Mouse (Mus musculus): ENCODE measurements around the gene Sema7a. TPM values are rescaled to one million over a fixed set of nuclear protein-coding genes. Genes with fewer than 3 reads are reported as not detected.

Gene Sema7a
- polyA plus RNA-seq, 1 experiment from 2014 or later, result 0.44 TPM

GRCm38 (mm10) chr9:57922381-57922780 lies 17.5 kb upstream of the Sema7a start:
- Histone ChIP-seq H3K36me3 (peaks cover 88% of the 10 kb centered on the region), H3K4me1 (no peaks in the 10 kb centered on the region), H3K27me3 (no peaks in the 10 kb centered on the region), H3K4me2 (no peak overlapping the region), H3K9me3 (no peaks in the 10 kb centered on the region), H3K4me3 (no peak overlapping the region), H3K27ac (no peak overlapping the region), H3K9ac (no peak overlapping the region)
- 94% methylated on average over 5 of the region's 5 CpGs for WGBS
- no peak for ATAC-seq (ENCODE audit: insufficient number of reproducible peaks, low FRiP score, low TSS enrichment, low read depth)

DNA sequence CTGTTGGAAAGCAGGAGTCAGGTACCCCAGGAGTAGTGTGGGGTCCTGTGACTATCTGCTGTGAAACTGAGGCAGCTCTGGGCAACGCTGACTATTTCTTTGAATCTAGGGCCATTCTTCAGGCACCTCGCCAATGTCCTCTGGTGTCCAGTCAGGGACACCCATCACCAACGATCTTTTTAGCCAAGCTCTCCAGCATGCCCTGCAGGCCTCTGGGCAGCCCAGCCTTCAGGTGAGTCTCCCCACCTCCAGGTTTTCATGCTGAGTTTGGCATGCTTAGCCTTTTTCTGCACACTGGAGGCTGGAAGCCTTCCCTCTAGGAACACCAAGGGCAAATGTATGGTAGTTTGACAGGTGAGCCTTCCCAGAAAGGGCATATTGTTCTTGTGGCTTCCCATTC lies 16.9 kb upstream of the Sema7a start:
- no peak for ATAC-seq (ENCODE audit: insufficient number of reproducible peaks, low FRiP score, low TSS enrichment, low read depth)
- Histone ChIP-seq H3K36me3 (peaks cover 88% of the 10 kb centered on the region), H3K4me3 (no peak overlapping the region), H3K4me1 (no peaks in the 10 kb centered on the region), H3K9ac (no peak overlapping the region), H3K4me2 (no peak overlapping the region), H3K27ac (no peak overlapping the region), H3K9me3 (no peaks in the 10 kb centered on the region), H3K27me3 (no peaks in the 10 kb centered on the region)
- WGBS, result 95% methylated on average over 3 of the region's 3 CpGs

DNA sequence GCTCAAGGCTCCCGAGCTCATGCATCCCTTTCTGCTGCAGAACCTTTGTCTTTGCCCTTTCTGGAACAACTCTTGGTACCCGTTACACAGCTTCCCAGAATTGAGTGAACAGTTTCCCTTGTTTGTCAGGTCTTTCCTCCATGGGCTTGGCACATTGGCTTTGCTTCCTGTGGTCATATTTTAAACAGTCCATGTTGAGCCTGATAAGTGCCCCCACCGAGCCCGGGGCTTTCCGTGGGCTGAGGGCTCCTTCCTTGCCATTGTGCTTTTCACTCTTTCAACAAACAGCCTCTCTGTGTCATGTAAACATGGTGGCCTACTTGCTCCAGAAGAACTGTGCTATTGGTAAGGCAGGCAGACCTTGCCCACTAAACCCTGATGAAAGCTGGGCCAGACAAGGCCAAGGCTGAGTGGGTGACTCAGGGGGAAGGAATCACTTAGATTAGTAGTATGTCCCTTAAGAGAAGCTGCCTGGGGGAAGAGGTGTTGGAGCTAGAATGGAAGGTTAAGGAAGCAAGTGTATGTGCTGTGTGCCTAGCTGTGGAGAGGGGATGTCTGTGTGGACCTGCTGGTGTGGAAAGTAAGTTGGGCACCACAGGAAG lies 8.6 kb upstream of the Sema7a start:
- Histone ChIP-seq H3K4me2 (no peak overlapping the region), H3K27ac (no peak overlapping the region), H3K36me3 (peaks cover 38% of the 10 kb centered on the region), H3K9me3 (no peaks in the 10 kb centered on the region), H3K9ac (no peak overlapping the region), H3K27me3 (no peaks in the 10 kb centered on the region), H3K4me3 (no peak overlapping the region), H3K4me1 (peaks cover 2% of the 10 kb centered on the region; the same call in 1 of the 2 replicates)
- 76% methylated on average over 5 of the region's 5 CpGs for WGBS
- no peak for ATAC-seq (ENCODE audit: insufficient number of reproducible peaks, low FRiP score, low TSS enrichment, low read depth)

DNA sequence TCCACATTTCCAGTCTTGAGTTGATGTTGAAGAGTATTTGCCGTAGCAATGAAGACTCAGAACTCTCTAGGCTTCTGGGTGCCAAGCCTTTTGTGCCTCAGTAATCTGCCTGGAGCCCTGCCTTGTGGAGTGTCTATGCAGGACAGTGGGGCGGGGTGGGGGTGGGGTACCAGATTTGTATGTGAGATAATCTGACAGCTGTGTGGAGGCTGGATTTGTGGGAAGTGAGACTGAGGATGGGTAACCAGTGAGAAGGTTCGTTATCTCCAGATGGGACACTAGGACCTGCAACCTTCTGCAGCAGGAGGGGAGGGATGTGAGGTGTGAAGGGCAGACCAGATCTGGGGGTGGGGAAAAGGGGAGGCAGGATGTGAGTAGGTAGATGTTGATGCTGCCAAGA lies 7.7 kb upstream of the Sema7a start:
- Histone ChIP-seq H3K4me2 (no peak overlapping the region), H3K9me3 (no peaks in the 10 kb centered on the region), H3K27ac (no peak overlapping the region), H3K4me1 (peaks cover 4% of the 10 kb centered on the region), H3K36me3 (peaks cover 31% of the 10 kb centered on the region), H3K27me3 (0 out of 2 replicates have a peak, but pooled peaks cover 4% of the 10 kb centered on the region), H3K4me3 (no peak overlapping the region), H3K9ac (no peak overlapping the region)
- 75% methylated on average over 3 of the region's 3 CpGs for WGBS
- ATAC-seq (ENCODE audit: insufficient number of reproducible peaks, low FRiP score, low TSS enrichment, low read depth), result no peak

GRCm38 (mm10) chr9:57932831-57933602 lies 6.9 kb upstream of the Sema7a start:
- no peak for ATAC-seq (ENCODE audit: insufficient number of reproducible peaks, low FRiP score, low TSS enrichment, low read depth)
- H3K4me2 ChIP-seq, result no peak overlapping the region
- H3K27me3 ChIP-seq, result 0 out of 2 replicates have a peak, but pooled peaks cover 4% of the 10 kb centered on the region
- no peaks in the 10 kb centered on the region for H3K9me3 ChIP-seq
- WGBS, result 68% methylated on average over 6 of the region's 6 CpGs
- H3K4me1 ChIP-seq, result peaks cover 11% of the 10 kb centered on the region
- peaks cover 23% of the 10 kb centered on the region for H3K36me3 ChIP-seq
- H3K4me3 ChIP-seq, result no peak overlapping the region
- no peak overlapping the region for H3K9ac ChIP-seq
- no peak overlapping the region for H3K27ac ChIP-seq

- Histone ChIP-seq H3K27ac (no peak overlapping the region), H3K9ac (no peak overlapping the region), H3K4me2 (no peak overlapping the region), H3K4me3 (no peak overlapping the region), H3K36me3 (no peaks in the 10 kb centered on the region), H3K27me3 (peaks cover 23% of the 10 kb centered on the region), H3K9me3 (no peaks in the 10 kb centered on the region), H3K4me1 (peaks cover 30% of the 10 kb centered on the region)
- no peak for ATAC-seq (ENCODE audit: insufficient number of reproducible peaks, low FRiP score, low TSS enrichment, low read depth)
- 27% methylated on average over 6 of the region's 6 CpGs for WGBS
Measured at GRCm38 (mm10) chr9:57935683-57936437, 4.1 kb upstream of the Sema7a start.

DNA sequence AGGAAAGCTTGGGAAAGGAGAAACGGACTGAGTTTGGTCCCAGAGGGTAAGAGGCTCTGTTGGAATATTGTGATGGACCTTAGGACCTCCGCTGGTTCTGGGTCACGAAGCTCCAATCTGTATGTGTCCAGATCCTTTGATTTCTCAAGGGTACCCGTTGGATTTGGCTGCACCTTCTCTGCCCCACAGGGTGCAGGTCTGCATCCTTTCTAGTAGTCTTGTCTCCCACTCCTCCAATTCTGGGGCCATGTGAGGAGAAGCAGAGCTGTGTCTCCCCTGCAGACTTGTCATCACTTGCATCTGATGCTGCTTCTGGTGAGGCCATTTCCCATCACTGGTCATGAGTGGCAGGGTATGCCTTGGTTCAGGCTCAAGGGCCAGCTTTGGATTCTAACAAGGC lies 2.7 kb upstream of the Sema7a start:
- H3K4me1 ChIP-seq, result peaks cover 34% of the 10 kb centered on the region
- 79% methylated on average over 4 of the region's 4 CpGs for WGBS
- H3K4me2 ChIP-seq, result no peak overlapping the region
- H3K27me3 ChIP-seq, result peaks cover 36% of the 10 kb centered on the region
- no peak for ATAC-seq (ENCODE audit: insufficient number of reproducible peaks, low FRiP score, low TSS enrichment, low read depth)
- H3K4me3 ChIP-seq, result no peak overlapping the region
- no peaks in the 10 kb centered on the region for H3K9me3 ChIP-seq
- H3K9ac ChIP-seq, result no peak overlapping the region
- no peaks in the 10 kb centered on the region for H3K36me3 ChIP-seq
- H3K27ac ChIP-seq, result no peak overlapping the region

GRCm38 (mm10) chr9:57937651-57938050 lies 2.3 kb upstream of the Sema7a start:
- H3K9me3 ChIP-seq, result no peaks in the 10 kb centered on the region
- ATAC-seq (ENCODE audit: insufficient number of reproducible peaks, low FRiP score, low TSS enrichment, low read depth), result no peak
- peaks cover 41% of the 10 kb centered on the region for H3K27me3 ChIP-seq
- H3K36me3 ChIP-seq, result no peaks in the 10 kb centered on the region
- H3K4me2 ChIP-seq, result no peak overlapping the region
- no peak overlapping the region for H3K9ac ChIP-seq
- peaks cover 34% of the 10 kb centered on the region for H3K4me1 ChIP-seq
- whole genome bisulfite sequencing, result 39% methylated on average over 6 of the region's 6 CpGs
- H3K4me3 ChIP-seq, result no peak overlapping the region
- H3K27ac ChIP-seq, result no peak overlapping the region

- Histone ChIP-seq H3K27me3 (peaks cover 48% of the 10 kb centered on the region), H3K36me3 (no peaks in the 10 kb centered on the region), H3K4me1 (peaks cover 31% of the 10 kb centered on the region), H3K9ac (no peak overlapping the region), H3K4me3 (no peak overlapping the region), H3K27ac (no peak overlapping the region), H3K9me3 (no peaks in the 10 kb centered on the region), H3K4me2 (no peak overlapping the region)
- ATAC-seq (ENCODE audit: insufficient number of reproducible peaks, low FRiP score, low TSS enrichment, low read depth), result no peak
- WGBS, result 64% methylated on average over 5 of the region's 5 CpGs
Measured at GRCm38 (mm10) chr9:57938225-57939055, 1.5 kb upstream of the Sema7a start.

GRCm38 (mm10) chr9:57940349-57940794 lies 460 bp downstream of the Sema7a start:
- ATAC-seq (ENCODE audit: insufficient number of reproducible peaks, low FRiP score, low TSS enrichment, low read depth), result peak; percentile 54; the same call in 1 of the 2 replicates
- H3K4me3 ChIP-seq, result peak overlapping the region; percentile 67
- H3K27me3 ChIP-seq, result peaks cover 52% of the 10 kb centered on the region
- peak overlapping the region; percentile 24 for H3K9ac ChIP-seq
- peaks cover 31% of the 10 kb centered on the region for H3K4me1 ChIP-seq
- H3K4me2 ChIP-seq, result peak overlapping the region; percentile 98
- whole genome bisulfite sequencing, result under 1% methylated on average over 44 of the region's 44 CpGs
- H3K36me3 ChIP-seq, result no peaks in the 10 kb centered on the region
- H3K9me3 ChIP-seq, result no peaks in the 10 kb centered on the region
- H3K27ac ChIP-seq, result no peak overlapping the region

DNA sequence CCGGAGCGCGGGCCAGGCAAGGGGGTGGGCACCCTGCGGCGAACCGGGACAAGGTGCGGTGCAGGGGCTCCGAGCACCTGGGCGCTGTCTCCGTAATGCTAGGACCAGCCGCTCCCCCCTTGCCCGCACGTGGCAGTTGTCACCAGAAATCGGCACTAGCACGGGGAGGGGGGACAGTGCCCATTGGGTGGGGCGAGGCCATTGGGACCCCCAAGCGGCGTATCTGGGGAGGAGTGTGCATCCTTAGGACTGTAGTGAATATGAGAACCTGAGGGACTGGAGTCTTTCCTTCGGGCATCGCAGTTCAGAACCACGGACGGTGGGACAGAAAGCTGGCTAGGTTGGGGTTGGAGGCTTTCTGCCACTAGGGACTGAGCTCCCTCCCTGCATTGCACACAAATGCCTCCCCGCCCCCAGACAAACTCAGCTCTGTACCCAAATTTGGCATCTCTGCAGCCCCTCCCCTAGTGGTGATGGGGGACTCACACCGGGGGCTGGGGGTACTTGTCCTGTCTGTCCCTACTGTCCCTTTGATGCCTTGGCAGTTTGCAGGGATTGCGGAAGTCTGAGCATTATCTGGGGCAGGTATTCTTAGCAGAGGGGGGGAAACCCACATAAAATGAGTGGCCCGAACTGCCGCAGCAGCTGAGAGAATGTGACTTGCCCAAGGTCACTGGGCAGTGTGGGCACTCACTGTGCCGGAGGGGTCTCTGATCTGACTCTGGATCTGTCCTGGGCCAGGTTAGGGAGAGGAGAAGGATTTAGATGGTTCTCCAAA lies 1.1 kb downstream of the Sema7a start:
- ATAC-seq (ENCODE audit: insufficient number of reproducible peaks, low FRiP score, low TSS enrichment, low read depth), result no peak
- 4% methylated on average over 28 of the region's 28 CpGs for WGBS

More for the DNA sequence above, 1.1 kb downstream of the Sema7a start:
- Histone ChIP-seq H3K36me3 (no peaks in the 10 kb centered on the region), H3K27me3 (peaks cover 55% of the 10 kb centered on the region), H3K4me1 (peaks cover 31% of the 10 kb centered on the region), H3K4me2 (peak overlapping the region; percentile 98), H3K4me3 (peak overlapping the region; percentile 67), H3K27ac (no peak overlapping the region), H3K9ac (peak overlapping the region; percentile 24; the same call in 1 of the 2 replicates), H3K9me3 (no peaks in the 10 kb centered on the region)
